Mouse (Mus musculus) intestine, embryonic 14.5 days (tissue): ENCODE results near the gene Tbata. TPM values are rescaled to one million over a fixed set of nuclear protein-coding genes. Genes with fewer than 3 reads are reported as not detected.
A peak's percentile ranks its signal among the peaks of the same experiment; 100 is the strongest.

ENCODE experiments used
- ATAC-seq: fragments of 200-750 bp; cut with Nextera tagmentation; replicated peaks from 2 replicates; pipeline ENCODE4 v1.8.0; 2017; ENCODE audit warnings: low read depth, moderate number of reproducible peaks, moderate TSS enrichment, moderate library complexity; ENCODE audit not compliant: low FRiP score, low TSS enrichment
- DNase-seq: peaks from one replicate; pipeline ENCODE4 v3.0.0-alpha.2; 2018; ENCODE audit warnings: low spot score
- H3K27ac ChIP-seq: fragments of 300-500 bp; sonication (generic); 2 replicates; pipeline ENCODE4 v1.5.1; 2014; ENCODE audit warnings: low read depth, mild to moderate bottlenecking, control low read depth
- H3K27me3 ChIP-seq: fragments of 300-500 bp; sonication (generic); replicated peaks from 2 replicates; pipeline ENCODE4 v1.6.1; 2014; ENCODE audit warnings: low read length, control low read depth; ENCODE audit not compliant: control insufficient read depth, insufficient read depth
- H3K36me3 ChIP-seq: fragments of 300-500 bp; sonication (generic); 2 replicates; pipeline ENCODE4 v1.6.1; 2014; ENCODE audit warnings: low read length, control low read depth; ENCODE audit not compliant: control insufficient read depth, insufficient read depth
- H3K4me1 ChIP-seq: fragments of 300-500 bp; sonication (generic); replicated peaks from 2 replicates; pipeline ENCODE4 v1.6.1; 2014; ENCODE audit warnings: low read length, control low read depth, mixed read lengths; ENCODE audit not compliant: control insufficient read depth, insufficient read depth
- H3K4me2 ChIP-seq: fragments of 300-500 bp; sonication (generic); 2 replicates; pipeline ENCODE4 v1.6.1; 2014; ENCODE audit warnings: low read length
- H3K4me3 ChIP-seq: fragments of 300-500 bp; sonication (generic); 2 replicates; pipeline ENCODE4 v1.5.1; 2014; ENCODE audit warnings: low read depth, low read length, control low read depth, mixed read lengths
- H3K9ac ChIP-seq: fragments of 300-500 bp; sonication (generic); 2 replicates; pipeline ENCODE4 v1.6.1; 2014; ENCODE audit warnings: mild to moderate bottlenecking, low read length
- H3K9me3 ChIP-seq: fragments of 300-500 bp; sonication (generic); 2 replicates; pipeline ENCODE4 v1.6.1; 2016; ENCODE audit warnings: low read length, control low read depth; ENCODE audit not compliant: control insufficient read depth
- WGBS: fragments of 180-500 bp; shearing (Covaris S2); extraction: QIAGEN DNeasy Blood & Tissue Kit; methylation state at CpG from one replicate; pipeline ENCODE4 v1.1.7; 2014; 5-methylcytosine and 5-hydroxymethylcytosine counted together
- polyA plus RNA-seq: library from polyadenylated mRNA; unstranded; fragments of >200 nt; fragmentation: Nextera tagmentation; extraction: Ambion mirVana; gene quantifications from 2 replicates; pipeline ENCODE4 v1.2.1, GENCODE M21; 2014

Gene Tbata
- polyA plus RNA-seq, 1 experiment from 2014 or later = not detected

DNA sequence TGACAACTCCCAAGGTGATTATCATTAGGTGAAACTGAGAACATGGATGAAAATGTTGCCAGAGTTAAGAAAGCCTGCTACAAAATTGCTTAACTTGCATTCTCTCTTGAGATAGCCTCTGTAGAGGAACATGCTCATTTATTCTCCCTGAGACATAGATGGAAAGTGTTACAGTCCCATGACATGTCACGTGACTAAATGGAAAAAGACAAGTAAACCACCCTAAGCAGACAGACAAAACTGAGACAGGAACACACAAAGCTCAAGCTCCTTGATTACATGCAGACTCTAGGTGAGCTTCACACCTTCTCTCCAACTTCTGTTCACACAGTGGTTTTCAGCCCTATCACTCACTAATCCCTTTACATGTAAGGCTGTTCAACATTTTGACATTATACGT is 28.4 kb upstream of the Tbata start:
- H3K27ac ChIP-seq = no peak overlapping the region
- DNase-seq (no peak), ATAC-seq (no peak)
- no peak overlapping the region for H3K9ac ChIP-seq
- no peak overlapping the region for H3K4me2 ChIP-seq
- no peak overlapping the region for H3K4me3 ChIP-seq
- peaks cover 18% of the 10 kb centered on the region; the same call in 1 of the 2 replicates for H3K36me3 ChIP-seq
- no peaks in the 10 kb centered on the region for H3K27me3 ChIP-seq
- H3K4me1 ChIP-seq = peaks cover 3% of the 10 kb centered on the region; the same call in 1 of the 2 replicates
- WGBS = 96% methylated on average over 2 of the region's 2 CpGs
- H3K9me3 ChIP-seq = no peaks in the 10 kb centered on the region

DNA sequence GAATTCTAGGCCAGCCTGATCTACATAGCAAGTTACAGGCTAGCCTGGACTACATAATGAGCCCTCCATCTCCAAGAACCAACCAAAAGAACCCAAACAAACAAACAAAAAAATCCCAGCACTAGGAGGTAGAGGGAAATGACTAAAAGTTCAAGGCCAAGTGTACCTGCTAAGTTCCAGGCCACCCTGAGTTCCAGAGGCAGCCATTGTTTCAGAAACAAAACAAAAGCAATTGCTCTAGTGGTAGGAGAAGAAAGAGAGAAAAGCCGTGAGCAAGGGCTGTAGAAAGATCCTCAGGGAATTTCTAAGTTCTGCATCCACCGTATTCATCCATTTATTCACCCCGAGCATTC is 26.0 kb upstream of the Tbata start:
- no peak for ATAC-seq
- WGBS = 2% methylated on average over 3 of the region's 3 CpGs
- Histone ChIP-seq H3K4me3 (peak overlapping the region; percentile 72), H3K27ac (peak overlapping the region; percentile 93), H3K27me3 (no peaks in the 10 kb centered on the region), H3K9me3 (no peaks in the 10 kb centered on the region), H3K4me1 (peaks cover 3% of the 10 kb centered on the region; the same call in 1 of the 2 replicates), H3K36me3 (0 out of 2 replicates have a peak, but pooled peaks cover 12% of the 10 kb centered on the region), H3K9ac (peak overlapping the region; percentile 82), H3K4me2 (peak overlapping the region; percentile 70)
- DNase-seq = no peak

DNA sequence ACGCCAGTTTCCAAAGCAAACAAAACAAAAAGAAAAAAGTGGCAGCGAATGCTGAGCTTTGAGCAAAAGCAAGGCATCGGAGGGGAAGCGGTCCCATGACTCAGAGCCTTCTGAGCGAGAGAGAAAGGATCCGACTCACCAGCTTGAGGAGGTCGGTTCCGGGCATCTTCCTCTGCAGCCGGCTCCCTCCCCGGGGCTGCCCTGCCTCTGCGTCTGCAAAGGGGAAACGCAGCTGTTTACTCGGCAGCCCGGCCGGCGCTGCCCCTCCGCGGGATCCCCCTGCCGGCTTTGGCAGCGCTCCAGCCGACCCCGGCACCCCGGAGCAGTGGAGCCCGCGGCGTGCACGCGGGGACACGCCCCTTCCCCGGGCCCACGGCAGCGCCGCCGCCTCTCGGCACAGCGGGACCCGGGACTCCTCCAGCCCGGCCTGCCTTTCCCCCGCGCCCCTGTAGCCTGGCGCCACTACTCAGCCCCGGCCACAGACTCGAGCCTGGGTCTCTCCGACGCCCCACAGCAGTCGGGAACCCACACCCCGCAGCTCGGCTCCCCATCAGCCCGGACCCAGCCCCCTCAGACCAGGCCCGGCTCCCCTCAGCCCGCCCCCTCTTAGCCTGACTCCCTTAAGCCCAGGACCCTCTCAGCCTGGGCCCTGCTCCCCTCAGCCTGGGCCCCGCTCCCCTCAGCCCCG is 25.5 kb upstream of the Tbata start:
- H3K36me3 ChIP-seq = 0 out of 2 replicates have a peak, but pooled peaks cover 12% of the 10 kb centered on the region
- no peaks in the 10 kb centered on the region for H3K27me3 ChIP-seq
- no peaks in the 10 kb centered on the region for H3K9me3 ChIP-seq
- H3K4me2 ChIP-seq = peak overlapping the region; percentile 70
- DNase-seq = peak; percentile 85
- peak overlapping the region; percentile 72 for H3K4me3 ChIP-seq
- peak overlapping the region; percentile 82 for H3K9ac ChIP-seq
- peak; percentile 47 for ATAC-seq
- WGBS = under 1% methylated on average over 45 of the region's 53 CpGs
- peaks cover 3% of the 10 kb centered on the region; the same call in 1 of the 2 replicates for H3K4me1 ChIP-seq
- peak overlapping the region; percentile 93 for H3K27ac ChIP-seq

DNA sequence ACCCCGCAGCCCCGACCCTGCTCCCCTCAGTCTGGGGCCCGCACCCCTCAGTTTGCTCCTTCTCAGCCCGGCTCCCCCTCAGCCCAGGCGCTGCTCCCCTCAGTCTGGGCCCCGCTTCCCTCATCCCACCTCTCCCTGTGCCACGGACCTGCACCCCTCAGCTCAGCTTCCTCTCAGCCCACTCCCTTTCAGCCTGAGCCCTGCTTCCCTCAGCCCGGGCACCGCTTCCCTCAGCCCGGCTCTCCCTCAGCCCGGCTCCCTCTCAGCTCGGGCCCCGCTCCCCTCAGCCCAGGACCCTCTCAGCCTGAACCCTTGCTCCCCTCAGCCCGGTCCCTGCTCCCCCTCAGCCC is 25.0 kb upstream of the Tbata start:
- Histone ChIP-seq H3K4me3 (peak overlapping the region; percentile 72), H3K9me3 (no peaks in the 10 kb centered on the region), H3K36me3 (0 out of 2 replicates have a peak, but pooled peaks cover 9% of the 10 kb centered on the region), H3K27me3 (no peaks in the 10 kb centered on the region), H3K4me1 (peaks cover 3% of the 10 kb centered on the region; the same call in 1 of the 2 replicates), H3K27ac (peak overlapping the region; percentile 93), H3K9ac (peak overlapping the region; percentile 82), H3K4me2 (peak overlapping the region; percentile 70)
- WGBS = 1% methylated on average over 14 of the region's 14 CpGs
- ATAC-seq (peak; percentile 34; the same call in 1 of the 2 replicates), DNase-seq (peak; percentile 80)

DNA sequence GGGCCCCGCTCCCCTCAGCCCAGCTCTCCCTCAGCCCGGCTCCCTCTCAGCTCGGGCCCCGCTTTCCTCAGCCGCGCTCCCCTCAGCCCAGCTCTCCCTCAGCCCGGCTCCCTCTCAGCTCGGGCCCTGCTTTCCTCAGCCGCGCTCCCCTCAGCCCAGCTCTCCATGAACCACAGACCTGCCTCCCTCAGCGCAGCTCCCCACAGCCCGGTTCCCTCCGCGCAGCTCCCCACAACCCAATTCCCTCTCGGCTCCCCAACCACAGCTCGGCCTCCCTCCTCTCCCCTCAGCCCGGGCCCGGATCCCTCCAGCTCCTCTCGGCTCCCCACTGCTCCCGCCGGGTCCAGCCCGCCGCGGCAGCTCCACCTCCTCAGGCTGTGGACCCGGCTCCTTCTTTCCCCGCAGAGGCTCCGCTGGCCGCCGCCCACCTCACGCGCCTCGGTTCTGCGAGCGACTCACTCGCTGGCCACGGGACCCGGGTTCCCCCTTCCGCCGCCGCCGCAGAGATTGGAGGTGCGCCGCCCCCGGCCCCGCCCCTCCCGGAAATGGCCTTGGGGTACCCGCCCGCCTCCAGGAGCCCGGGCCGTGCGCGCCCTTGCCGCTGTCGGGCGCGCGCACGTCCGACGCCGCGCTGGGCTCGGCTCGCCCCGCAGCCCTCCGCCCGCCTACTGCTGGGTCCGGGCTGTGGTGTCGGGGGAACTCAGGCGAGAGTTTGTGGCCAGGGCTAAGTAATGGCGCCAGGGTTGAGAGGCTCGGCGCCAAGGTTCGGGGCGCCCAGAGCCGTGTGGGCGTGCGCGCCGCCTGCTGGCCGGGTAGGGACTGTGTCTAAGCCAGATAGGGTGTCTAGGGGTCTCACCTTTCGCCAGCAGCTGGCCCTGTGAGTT is 24.4 kb upstream of the Tbata start, which contains the start of gene Sgpl1:
Gene Sgpl1, minus strand, starts transcription at position 547 of the 884 bp plus-strand sequence.
- Histone ChIP-seq H3K27ac (peak within 1 kb of the TSS; percentile 93), H3K27me3 (no peaks in the 10 kb centered on the region), H3K4me1 (peaks cover 3% of the 10 kb centered on the region; the same call in 1 of the 2 replicates), H3K4me2 (peak within 1 kb of the TSS; percentile 70), H3K9me3 (no peaks in the 10 kb centered on the region), H3K4me3 (peak within 1 kb of the TSS; percentile 72), H3K36me3 (0 out of 2 replicates have a peak, but pooled peaks cover 9% of the 10 kb centered on the region), H3K9ac (peak within 1 kb of the TSS; percentile 82)
- DNase-seq = peak; percentile 95
- WGBS = under 1% methylated on average over 79 of the region's 82 CpGs
- ATAC-seq = peak; percentile 88

DNA sequence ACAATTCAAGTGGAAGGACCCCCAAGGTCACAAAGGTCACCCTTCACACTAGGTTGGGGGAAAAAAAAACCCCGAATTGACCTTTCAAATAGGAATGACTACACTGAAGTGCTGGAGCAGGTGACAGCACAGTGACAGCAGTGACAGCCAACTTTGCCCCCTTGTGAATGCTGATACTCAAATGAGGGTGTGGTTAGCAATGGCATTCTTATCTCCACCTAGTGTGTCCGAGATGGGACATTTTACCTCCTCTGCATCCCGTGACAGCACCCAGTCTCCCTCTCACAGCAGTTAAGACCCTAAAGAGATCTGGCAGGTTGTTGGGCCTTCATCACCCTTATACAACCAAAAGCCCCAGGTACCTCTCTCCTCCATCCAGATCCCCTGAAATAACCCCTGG is 22.3 kb upstream of the Tbata start:
- WGBS = 72% methylated on average over 3 of the region's 3 CpGs
- H3K9me3 ChIP-seq = no peaks in the 10 kb centered on the region
- ATAC-seq = no peak
- no peak for DNase-seq
- no peak overlapping the region for H3K27ac ChIP-seq
- no peak overlapping the region for H3K4me3 ChIP-seq
- H3K4me2 ChIP-seq = no peak overlapping the region
- H3K4me1 ChIP-seq = peaks cover 3% of the 10 kb centered on the region; the same call in 1 of the 2 replicates
- H3K9ac ChIP-seq = no peak overlapping the region
- H3K36me3 ChIP-seq = no peaks in the 10 kb centered on the region
- no peaks in the 10 kb centered on the region for H3K27me3 ChIP-seq

DNA sequence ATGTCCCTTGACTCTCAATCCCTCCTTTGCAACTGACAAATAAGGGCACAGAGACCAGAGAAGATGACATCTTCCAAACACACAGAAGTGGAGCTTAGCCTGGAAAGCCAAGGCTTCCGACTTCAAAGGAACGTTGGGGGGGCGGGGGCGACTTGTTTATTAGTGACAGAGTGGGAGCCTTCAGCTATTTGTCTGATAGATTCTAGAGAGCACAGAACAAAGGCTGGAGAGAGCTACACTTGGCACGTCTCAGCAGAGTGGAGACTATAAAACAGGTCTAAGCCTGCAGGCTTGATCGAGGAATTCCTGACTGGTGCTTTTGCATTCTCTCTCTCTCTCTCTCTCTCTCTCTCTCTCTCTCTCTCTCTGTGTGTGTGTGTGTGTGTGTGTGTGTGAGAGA is 21.1 kb upstream of the Tbata start:
- no peak overlapping the region for H3K9ac ChIP-seq
- peaks cover 3% of the 10 kb centered on the region; the same call in 1 of the 2 replicates for H3K4me1 ChIP-seq
- no peak overlapping the region for H3K4me3 ChIP-seq
- no peak for DNase-seq
- H3K4me2 ChIP-seq = no peak overlapping the region
- no peaks in the 10 kb centered on the region for H3K36me3 ChIP-seq
- WGBS = 17% methylated on average over 6 of the region's 6 CpGs
- no peak for ATAC-seq
- H3K9me3 ChIP-seq = no peaks in the 10 kb centered on the region
- H3K27me3 ChIP-seq = no peaks in the 10 kb centered on the region
- H3K27ac ChIP-seq = no peak overlapping the region

DNA sequence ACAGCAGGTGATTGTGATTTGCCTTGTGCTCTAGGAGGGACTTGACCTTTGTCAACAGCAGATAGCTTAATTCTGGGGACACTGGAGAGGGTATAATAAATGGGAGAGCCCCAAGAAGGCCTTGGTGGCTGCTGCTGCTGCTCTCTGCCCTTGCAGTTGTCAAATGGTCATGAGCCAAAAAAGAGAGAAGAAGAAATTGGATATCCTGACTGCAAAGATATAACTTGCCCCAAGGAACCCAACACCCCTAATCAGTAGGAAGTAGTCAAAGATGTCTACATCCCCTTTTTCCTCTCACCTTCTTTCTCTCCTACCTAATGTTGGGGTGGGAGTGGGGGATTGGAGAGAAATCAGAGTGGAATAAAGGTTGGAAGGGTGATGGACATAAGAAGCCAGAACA is 19.6 kb upstream of the Tbata start:
- Histone ChIP-seq H3K9me3 (no peaks in the 10 kb centered on the region), H3K4me1 (peaks cover 3% of the 10 kb centered on the region; the same call in 1 of the 2 replicates), H3K4me3 (no peak overlapping the region), H3K9ac (no peak overlapping the region), H3K27me3 (no peaks in the 10 kb centered on the region), H3K27ac (no peak overlapping the region), H3K36me3 (no peaks in the 10 kb centered on the region), H3K4me2 (no peak overlapping the region)
- no peak for ATAC-seq
- no peak for DNase-seq
